Mouse (Mus musculus): ENCODE data around the gene Dad1. TPM values are rescaled to one million over a fixed set of nuclear protein-coding genes. Genes with fewer than 3 reads are reported as not detected.

The Dad1 gene
- polyA plus RNA-seq, 1 experiment from 2014 or later: 243 TPM

GRCm38 (mm10) chr14:54204311-54204710, 49.6 kb downstream of the Dad1 start:
- Histone ChIP-seq H3K9me3 (replicated peaks) (no peaks in the 10 kb centered on the region), H3K4me1 (replicated peaks) (peaks cover 57% of the 10 kb centered on the region), H3K36me3 (no peaks in the 10 kb centered on the region), H3K9ac (peak overlapping the region; percentile 3; the same call in 1 of the 2 replicates), H3K27ac (peak overlapping the region; percentile 63), H3K4me3 (replicated peaks) (no peak overlapping the region), H3K4me2 (peak overlapping the region; percentile 42), H3K27me3 (0 out of 2 replicates have a peak, but pooled peaks cover 4% of the 10 kb centered on the region)
- ATAC-seq (ENCODE audit: low read depth) (peak; percentile 95), DNase-seq (peak; percentile 63)
- WGBS (ENCODE audit: insufficient replicate concordance): 19% methylated on average over 8 of the region's 8 CpGs

GRCm38 (mm10) chr14:54203776-54204175, 50.1 kb downstream of the Dad1 start:
- Histone ChIP-seq H3K9ac (peak overlapping the region; percentile 3; the same call in 1 of the 2 replicates), H3K4me2 (peak overlapping the region; percentile 42), H3K4me1 (replicated peaks) (peaks cover 56% of the 10 kb centered on the region), H3K4me3 (replicated peaks) (no peak overlapping the region), H3K27ac (peak overlapping the region; percentile 63), H3K9me3 (replicated peaks) (no peaks in the 10 kb centered on the region), H3K36me3 (no peaks in the 10 kb centered on the region), H3K27me3 (0 out of 2 replicates have a peak, but pooled peaks cover 4% of the 10 kb centered on the region)
- DNase-seq: no peak
- peak; percentile 35; the same call in 1 of the 2 replicates for ATAC-seq (ENCODE audit: low read depth)
- whole genome bisulfite sequencing (ENCODE audit: insufficient replicate concordance): 81% methylated on average over 10 of the region's 10 CpGs

- H3K4me3 ChIP-seq (replicated peaks): no peak overlapping the region
- no peak overlapping the region for H3K4me2 ChIP-seq
- H3K27me3 ChIP-seq: 0 out of 2 replicates have a peak, but pooled peaks cover 4% of the 10 kb centered on the region
- no peaks in the 10 kb centered on the region for H3K36me3 ChIP-seq
- DNase-seq: no peak
- H3K27ac ChIP-seq: peak overlapping the region; percentile 14
- ATAC-seq (ENCODE audit: low read depth): no peak
- H3K9me3 ChIP-seq (replicated peaks): no peaks in the 10 kb centered on the region
- 86% methylated on average over 6 of the region's 6 CpGs for WGBS (ENCODE audit: insufficient replicate concordance)
- H3K4me1 ChIP-seq (replicated peaks): peaks cover 50% of the 10 kb centered on the region
- H3K9ac ChIP-seq: no peak overlapping the region
Measured at GRCm38 (mm10) chr14:54203207-54203606, 50.7 kb downstream of the Dad1 start.

GRCm38 (mm10) chr14:54200363-54200762, 53.5 kb downstream of the Dad1 start:
- Histone ChIP-seq H3K4me3 (replicated peaks) (no peak overlapping the region), H3K9ac (no peak overlapping the region), H3K27me3 (0 out of 2 replicates have a peak, but pooled peaks cover 3% of the 10 kb centered on the region), H3K27ac (no peak overlapping the region), H3K4me2 (no peak overlapping the region), H3K9me3 (replicated peaks) (no peaks in the 10 kb centered on the region), H3K36me3 (no peaks in the 10 kb centered on the region), H3K4me1 (replicated peaks) (peaks cover 23% of the 10 kb centered on the region)
- DNase-seq: no peak
- ATAC-seq (ENCODE audit: low read depth): no peak
- WGBS (ENCODE audit: insufficient replicate concordance): 60% methylated on average over 8 of the region's 8 CpGs

- H3K27me3 ChIP-seq: peaks cover 10% of the 10 kb centered on the region; the same call in 1 of the 2 replicates
- no peak overlapping the region for H3K9ac ChIP-seq
- H3K27ac ChIP-seq: no peak overlapping the region
- no peak overlapping the region for H3K4me2 ChIP-seq
- H3K4me1 ChIP-seq (replicated peaks): peaks cover 17% of the 10 kb centered on the region
- no peaks in the 10 kb centered on the region for H3K9me3 ChIP-seq (replicated peaks)
- no peaks in the 10 kb centered on the region for H3K36me3 ChIP-seq
- WGBS (ENCODE audit: insufficient replicate concordance): 74% methylated on average over 8 of the region's 8 CpGs
- H3K4me3 ChIP-seq (replicated peaks): no peak overlapping the region
- ATAC-seq (ENCODE audit: low read depth) (no peak), DNase-seq (no peak)
Measured at GRCm38 (mm10) chr14:54199662-54200061, 54.2 kb downstream of the Dad1 start.

GRCm38 (mm10) chr14:54197740-54198139, 56.2 kb downstream of the Dad1 start:
- no peaks in the 10 kb centered on the region for H3K9me3 ChIP-seq (replicated peaks)
- no peaks in the 10 kb centered on the region for H3K4me1 ChIP-seq (replicated peaks)
- no peak overlapping the region for H3K4me3 ChIP-seq (replicated peaks)
- H3K36me3 ChIP-seq: no peaks in the 10 kb centered on the region
- peaks cover 14% of the 10 kb centered on the region; the same call in 1 of the 2 replicates for H3K27me3 ChIP-seq
- 53% methylated on average over 3 of the region's 3 CpGs for WGBS (ENCODE audit: insufficient replicate concordance)
- H3K27ac ChIP-seq: no peak overlapping the region
- H3K9ac ChIP-seq: no peak overlapping the region
- DNase-seq (no peak), ATAC-seq (ENCODE audit: low read depth) (no peak)
- no peak overlapping the region for H3K4me2 ChIP-seq

- H3K36me3 ChIP-seq: no peaks in the 10 kb centered on the region
- no peak overlapping the region for H3K4me3 ChIP-seq (replicated peaks)
- DNase-seq (no peak), ATAC-seq (ENCODE audit: low read depth) (no peak)
- no peak overlapping the region for H3K4me2 ChIP-seq
- peaks cover 23% of the 10 kb centered on the region; the same call in 1 of the 2 replicates for H3K27me3 ChIP-seq
- no peak overlapping the region for H3K9ac ChIP-seq
- H3K27ac ChIP-seq: no peak overlapping the region
- 76% methylated on average over 6 of the region's 6 CpGs for WGBS (ENCODE audit: insufficient replicate concordance)
- no peaks in the 10 kb centered on the region for H3K9me3 ChIP-seq (replicated peaks)
- H3K4me1 ChIP-seq (replicated peaks): no peaks in the 10 kb centered on the region
Measured at GRCm38 (mm10) chr14:54195838-54196423, 58.0 kb downstream of the Dad1 start.

- no peaks in the 10 kb centered on the region for H3K4me1 ChIP-seq (replicated peaks)
- no peaks in the 10 kb centered on the region for H3K36me3 ChIP-seq
- DNase-seq: no peak
- WGBS (ENCODE audit: insufficient replicate concordance): 62% methylated on average over 9 of the region's 9 CpGs
- no peak for ATAC-seq (ENCODE audit: low read depth)
- H3K4me3 ChIP-seq (replicated peaks): no peak overlapping the region
- H3K9me3 ChIP-seq (replicated peaks): no peaks in the 10 kb centered on the region
- H3K9ac ChIP-seq: no peak overlapping the region
- H3K27me3 ChIP-seq: peaks cover 40% of the 10 kb centered on the region
- H3K4me2 ChIP-seq: no peak overlapping the region
- H3K27ac ChIP-seq: no peak overlapping the region
Measured at GRCm38 (mm10) chr14:54193354-54194133, 60.4 kb downstream of the Dad1 start.

- Histone ChIP-seq H3K9me3 (replicated peaks) (no peaks in the 10 kb centered on the region), H3K27ac (no peak overlapping the region), H3K27me3 (peaks cover 40% of the 10 kb centered on the region), H3K4me3 (replicated peaks) (no peak overlapping the region), H3K4me1 (replicated peaks) (no peaks in the 10 kb centered on the region), H3K4me2 (no peak overlapping the region), H3K9ac (no peak overlapping the region), H3K36me3 (no peaks in the 10 kb centered on the region)
- DNase-seq (no peak), ATAC-seq (ENCODE audit: low read depth) (no peak)
- WGBS (ENCODE audit: insufficient replicate concordance): 66% methylated on average over 3 of the region's 3 CpGs
Measured at GRCm38 (mm10) chr14:54192462-54192847, 61.4 kb downstream of the Dad1 start.

GRCm38 (mm10) chr14:54191594-54192461, 62.1 kb downstream of the Dad1 start:
- 73% methylated on average over 18 of the region's 18 CpGs for WGBS (ENCODE audit: insufficient replicate concordance)
- Histone ChIP-seq H3K9ac (no peak overlapping the region), H3K27me3 (peaks cover 40% of the 10 kb centered on the region), H3K4me3 (replicated peaks) (no peak overlapping the region), H3K4me1 (replicated peaks) (no peaks in the 10 kb centered on the region), H3K27ac (no peak overlapping the region), H3K36me3 (no peaks in the 10 kb centered on the region), H3K9me3 (replicated peaks) (no peaks in the 10 kb centered on the region), H3K4me2 (no peak overlapping the region)
- ATAC-seq (ENCODE audit: low read depth) (no peak), DNase-seq (no peak)

GRCm38 (mm10) chr14:54191026-54191390, 62.9 kb downstream of the Dad1 start:
- Histone ChIP-seq H3K9me3 (replicated peaks) (no peaks in the 10 kb centered on the region), H3K4me2 (no peak overlapping the region), H3K4me1 (replicated peaks) (no peaks in the 10 kb centered on the region), H3K27me3 (peaks cover 43% of the 10 kb centered on the region), H3K4me3 (replicated peaks) (no peak overlapping the region), H3K27ac (no peak overlapping the region), H3K9ac (no peak overlapping the region), H3K36me3 (no peaks in the 10 kb centered on the region)
- 27% methylated on average over 4 of the region's 4 CpGs for WGBS (ENCODE audit: insufficient replicate concordance)
- no peak for ATAC-seq (ENCODE audit: low read depth)
- no peak for DNase-seq
